Mouse (Mus musculus) layer of hippocampus, adult 2 months (tissue): ENCODE data around the gene Rps18. TPM values are rescaled to one million over a fixed set of nuclear protein-coding genes. Genes with fewer than 3 reads are reported as not detected.
A peak's percentile ranks its signal among the peaks of the same experiment; 100 is the strongest.

Experiments
- DNase-seq, 2 experiments: peaks; one replicate each; pipeline ENCODE4 v3.0.0; 2022; ENCODE audit warnings: low spot score in 2 of 2
- H3K27ac ChIP-seq: fragments of 200-600 bp; 2 replicates; pipeline ENCODE4 v1.8.1; 2022
- H3K4me3 ChIP-seq: fragments of 200-600 bp; 2 replicates; pipeline ENCODE4 v1.8.1; 2022; ENCODE audit warnings: mild to moderate bottlenecking
- CTCF ChIP-seq: fragments of 200-600 bp; conservative IDR thresholded peaks from 2 replicates; pipeline ENCODE4 v1.8.1; 2022; ENCODE audit warnings: antibody characterized with exemption, mild to moderate bottlenecking, moderate library complexity
- total RNA-seq, 2 experiments: library from RNA; stranded (reverse); gene quantifications; 2 replicates each; pipeline ENCODE4 v1.2.3; 2021

Rps18 gene
- total RNA-seq, 2 experiments from 2014 or later = 310 to 336 TPM

- Histone ChIP-seq H3K4me3 (peak overlapping the region; percentile 78), H3K27ac (peak overlapping the region; percentile 83)
- peak; percentile 89 for TF ChIP-seq CTCF
- DNase-seq = peak; percentile 75
Measured at GRCm38 (mm10) chr17:33920282-33921097, 35.3 kb downstream of the Rps18 start.

GRCm38 (mm10) chr17:33919351-33920281 is 36.2 kb downstream of the Rps18 start:
- peak in 1 of 2 experiments; percentile 55 for DNase-seq
- peak; percentile 50 for TF ChIP-seq CTCF
- peak overlapping the region; percentile 83 for H3K27ac ChIP-seq
- H3K4me3 ChIP-seq = peak overlapping the region; percentile 78

GRCm38 (mm10) chr17:33918293-33919203 is 37.3 kb downstream of the Rps18 start:
- H3K27ac ChIP-seq = peak overlapping the region; percentile 83
- H3K4me3 ChIP-seq = peak overlapping the region; percentile 78; the same call in 1 of the 2 replicates
- no peak for TF ChIP-seq CTCF
- DNase-seq = no peak

- Histone ChIP-seq H3K4me3 (no peak overlapping the region), H3K27ac (no peak overlapping the region)
- no peak for TF ChIP-seq CTCF
- no peak for DNase-seq
Measured at GRCm38 (mm10) chr17:33917656-33918292, 38.0 kb downstream of the Rps18 start.

GRCm38 (mm10) chr17:33916847-33917655 is 38.8 kb downstream of the Rps18 start:
- H3K27ac ChIP-seq = no peak overlapping the region
- no peak for DNase-seq
- TF ChIP-seq CTCF = no peak
- H3K4me3 ChIP-seq = peak overlapping the region; percentile 59

- no peak for DNase-seq
- H3K4me3 ChIP-seq = peak overlapping the region; percentile 59
- peak overlapping the region; percentile 63 for H3K27ac ChIP-seq
- TF ChIP-seq CTCF = no peak
Measured at GRCm38 (mm10) chr17:33916294-33916693, 39.5 kb downstream of the Rps18 start.

GRCm38 (mm10) chr17:33915671-33916250 is 40.0 kb downstream of the Rps18 start, which contains the start of the genes Tapbp and Zbtb22:
Gene Tapbp, plus strand, starts transcription at chr17:33915899.
Gene Zbtb22, plus strand, starts transcription at chr17:33915904.
- TF ChIP-seq CTCF = no peak
- peak; percentile 94 to 97 for DNase-seq
- Histone ChIP-seq H3K4me3 (peak within 1 kb of the TSS; percentile 59), H3K27ac (peak within 1 kb of the TSS; percentile 63)

GRCm38 (mm10) chr17:33914969-33915391 is 40.8 kb downstream of the Rps18 start:
- H3K4me3 ChIP-seq = no peak overlapping the region; the same call in 1 of the 2 replicates
- DNase-seq = no peak
- peak; percentile 44 for TF ChIP-seq CTCF
- peak overlapping the region; percentile 63; the same call in 1 of the 2 replicates for H3K27ac ChIP-seq

GRCm38 (mm10) chr17:33913905-33914304 is 41.9 kb downstream of the Rps18 start:
- no peak overlapping the region for H3K4me3 ChIP-seq
- no peak for TF ChIP-seq CTCF
- DNase-seq = no peak
- no peak overlapping the region for H3K27ac ChIP-seq

GRCm38 (mm10) chr17:33913264-33913663 is 42.5 kb downstream of the Rps18 start:
- H3K4me3 ChIP-seq = no peak overlapping the region
- DNase-seq = no peak
- TF ChIP-seq CTCF = no peak
- H3K27ac ChIP-seq = no peak overlapping the region
